9 mouse cellular contexts compared by ENCODE assay signal in the genomic region with DNA sequence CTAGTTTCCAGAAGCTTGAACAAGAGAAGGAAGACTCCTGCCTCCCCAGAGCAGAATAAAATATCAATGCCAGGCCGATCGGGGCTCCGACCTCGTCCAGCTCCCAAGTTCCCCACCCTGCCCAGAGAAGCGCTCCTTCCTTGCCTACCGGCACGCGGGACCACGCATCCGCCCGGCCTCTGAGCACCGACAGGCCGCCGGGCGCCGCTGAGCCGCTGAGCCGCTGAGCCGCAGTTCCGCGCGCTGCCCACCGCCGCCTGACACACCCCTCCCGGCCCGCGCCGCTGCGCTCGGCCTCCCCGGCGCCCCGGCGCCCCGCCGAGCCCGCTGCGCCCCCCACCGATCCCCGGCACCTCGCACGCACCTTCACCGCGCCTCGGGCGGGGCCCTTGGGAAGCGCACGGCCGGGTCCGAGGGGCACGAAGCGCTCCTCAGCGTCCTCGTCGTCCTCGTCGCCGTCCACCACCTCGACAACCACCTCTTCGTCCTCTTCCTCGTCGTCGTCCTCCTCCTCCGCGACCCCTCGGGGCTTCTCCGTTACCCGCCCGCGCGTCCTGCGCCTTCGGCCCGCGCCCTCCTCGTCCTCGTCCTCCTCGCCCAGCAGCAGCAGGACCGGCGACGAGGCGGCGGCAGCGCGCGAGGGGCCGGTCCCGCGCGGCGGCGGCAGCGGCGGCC. TPM values are rescaled to one million over a fixed set of nuclear protein-coding genes. Genes with fewer than 3 reads are reported as not detected.
DNase-seq lines count a peak whose midpoint lies in the region; ATAC-seq and TF ChIP-seq lines count a peak whose summit lies in the region.
"Had no signal": no experiment of that assay in that cellular context is flagged by ENCODE, and none has a peak within 500 bp of the region (broad histone marks: within the 10 kb centered on the region; RNA-seq: fewer than 3 reads in every experiment).

No protein-coding gene starts in this region.

- no peaks in the 10 kb centered on the region for H3K27me3 ChIP-seq in embryonic facial prominence, embryonic 11.5 days (ENCODE audit: control insufficient read depth, insufficient read depth, low read length)
- H3K27me3 ChIP-seq in heart, embryonic 13.5 days (replicated peaks) = no peaks in the 10 kb centered on the region
- no peaks in the 10 kb centered on the region for H3K27me3 ChIP-seq in kidney, postnatal 0 days (ENCODE audit: insufficient read depth, low read length)
- no peaks in the 10 kb centered on the region for H3K27me3 ChIP-seq in neural tube, embryonic 13.5 days
- no peaks in the 10 kb centered on the region for H3K27me3 ChIP-seq in thymus, adult 2 months (ENCODE audit: control insufficient read depth, insufficient read depth, low read length)
- H3K27me3 ChIP-seq: CH12.LX had no signal

- 1% methylated on average over 73 of the region's 94 CpGs for WGBS in embryonic facial prominence, embryonic 11.5 days
- under 1% methylated on average over 88 of the region's 94 CpGs for WGBS in heart, embryonic 13.5 days
- WGBS in kidney, postnatal 0 days = under 1% methylated on average over 59 of the region's 94 CpGs
- WGBS in lung, adult 2 months = 1% methylated on average over 90 of the region's 94 CpGs
- under 1% methylated on average over 70 of the region's 94 CpGs for WGBS in neural tube, embryonic 13.5 days
- whole genome bisulfite sequencing in thymus, adult 2 months = under 1% methylated on average over 82 of the region's 94 CpGs

- H3K9me3 ChIP-seq in embryonic facial prominence, embryonic 11.5 days (replicated peaks; ENCODE audit: control insufficient read depth, low read length) = no peaks in the 10 kb centered on the region
- no peaks in the 10 kb centered on the region for H3K9me3 ChIP-seq in heart, embryonic 13.5 days
- H3K9me3 ChIP-seq in kidney, postnatal 0 days (replicated peaks; ENCODE audit: low read length) = no peaks in the 10 kb centered on the region
- H3K9me3 ChIP-seq in neural tube, embryonic 13.5 days = no peaks in the 10 kb centered on the region

- TF ChIP-seq POLR2A in lung, adult 2 months (IDR thresholded peaks at IDR 0.05; ENCODE audit: borderline replicate concordance, extremely low read depth, low read depth, low read length) = no peak
- TF ChIP-seq POLR2A in thymus, adult 2 months (IDR thresholded peaks at IDR 0.05; ENCODE audit: control insufficient read depth, extremely low read depth, insufficient read depth, low read length, poor library complexity) = no peak

- 0 out of 2 replicates have a peak, but pooled peaks have one; percentile 15 for ATAC-seq in embryonic facial prominence, embryonic 11.5 days (replicated peaks; ENCODE audit: insufficient number of reproducible peaks, low FRiP score, low TSS enrichment, low read depth)
- ATAC-seq in heart, embryonic 13.5 days (ENCODE audit: extremely low read depth, insufficient number of reproducible peaks, low FRiP score, low TSS enrichment) = no peak
- peak; percentile 34 for ATAC-seq in kidney, postnatal 0 days (replicated peaks; ENCODE audit: low FRiP score, low read depth)
- ATAC-seq in neural tube, embryonic 13.5 days (ENCODE audit: low read depth) = peak; percentile 42

- peak overlapping the region; percentile 92 for H3K9ac ChIP-seq in embryonic facial prominence, embryonic 11.5 days (replicated peaks; ENCODE audit: low read length)
- peak overlapping the region; percentile 98 for H3K9ac ChIP-seq in heart, embryonic 13.5 days
- H3K9ac ChIP-seq in kidney, postnatal 0 days (ENCODE audit: low read depth, low read length) = peak overlapping the region; percentile 93
- peak overlapping the region; percentile 98 for H3K9ac ChIP-seq in neural tube, embryonic 13.5 days

- DNase-seq in layer of hippocampus, adult 11-12 months (ENCODE audit: low spot score) = peak; percentile 23
- DNase-seq in layer of hippocampus, adult 9-10 months (ENCODE audit: low spot score) = no peak
- DNase-seq in embryonic facial prominence, embryonic 11.5 days (ENCODE audit: low spot score) = peak; percentile 56
- peak; percentile 68 for DNase-seq in kidney, postnatal 0 days (ENCODE audit: low spot score)
- peak; percentile 67 for DNase-seq in lung, adult 2 months
- peak; percentile 51 for DNase-seq in thymus, adult 2 months

- H3K4me2 ChIP-seq in embryonic facial prominence, embryonic 11.5 days (ENCODE audit: low read depth, low read length) = peak overlapping the region; percentile 88
- peak overlapping the region; percentile 90 for H3K4me2 ChIP-seq in heart, embryonic 13.5 days
- peak overlapping the region; percentile 82 for H3K4me2 ChIP-seq in kidney, postnatal 0 days (ENCODE audit: low read length)
- peak overlapping the region; percentile 83 for H3K4me2 ChIP-seq in neural tube, embryonic 13.5 days

- H3K4me3 ChIP-seq in embryonic facial prominence, embryonic 11.5 days (ENCODE audit: low read depth, low read length) = peak overlapping the region; percentile 86
- H3K4me3 ChIP-seq in heart, embryonic 13.5 days = peak overlapping the region; percentile 91
- peak overlapping the region; percentile 82 for H3K4me3 ChIP-seq in kidney, postnatal 0 days (replicated peaks; ENCODE audit: low read depth, low read length)
- peak overlapping the region; percentile 84 for H3K4me3 ChIP-seq in lung, adult 2 months (replicated peaks; ENCODE audit: extremely low read depth, low read depth, low read length)
- H3K4me3 ChIP-seq in neural tube, embryonic 13.5 days = peak overlapping the region; percentile 86
- peak overlapping the region; percentile 85 for H3K4me3 ChIP-seq in thymus, adult 2 months (ENCODE audit: control insufficient read depth, insufficient read depth, low read length)

- no peaks in the 10 kb centered on the region for H3K4me1 ChIP-seq in embryonic facial prominence, embryonic 11.5 days (ENCODE audit: control insufficient read depth, insufficient read depth, low read length)
- H3K4me1 ChIP-seq in heart, embryonic 13.5 days = peaks cover 45% of the 10 kb centered on the region
- H3K4me1 ChIP-seq in kidney, postnatal 0 days (replicated peaks; ENCODE audit: insufficient read depth, low read length) = peaks cover 37% of the 10 kb centered on the region
- H3K4me1 ChIP-seq in lung, adult 2 months (ENCODE audit: control insufficient read depth, insufficient read depth, low read length) = peaks cover 2% of the 10 kb centered on the region; the same call in 1 of the 2 replicates
- H3K4me1 ChIP-seq in neural tube, embryonic 13.5 days (replicated peaks) = peaks cover 33% of the 10 kb centered on the region
- H3K4me1 ChIP-seq in thymus, adult 2 months (replicated peaks; ENCODE audit: control insufficient read depth, insufficient read depth, low read length) = peaks cover 28% of the 10 kb centered on the region

- no peaks in the 10 kb centered on the region for H3K36me3 ChIP-seq in embryonic facial prominence, embryonic 11.5 days (replicated peaks; ENCODE audit: control insufficient read depth, insufficient read depth, low read depth, low read length)
- no peaks in the 10 kb centered on the region for H3K36me3 ChIP-seq in heart, embryonic 13.5 days
- H3K36me3 ChIP-seq in kidney, postnatal 0 days (ENCODE audit: insufficient read depth, low read length) = no peaks in the 10 kb centered on the region
- no peaks in the 10 kb centered on the region for H3K36me3 ChIP-seq in neural tube, embryonic 13.5 days
- H3K36me3 ChIP-seq in thymus, adult 2 months (ENCODE audit: control insufficient read depth, insufficient read depth, low read length) = no peaks in the 10 kb centered on the region

- peak overlapping the region; percentile 91 for H3K27ac ChIP-seq in embryonic facial prominence, embryonic 11.5 days (replicated peaks; ENCODE audit: low read depth, low read length)
- peak overlapping the region; percentile 98 for H3K27ac ChIP-seq in heart, embryonic 13.5 days (replicated peaks)
- H3K27ac ChIP-seq in kidney, postnatal 0 days = peak overlapping the region; percentile 97
- H3K27ac ChIP-seq in neural tube, embryonic 13.5 days (replicated peaks) = peak overlapping the region; percentile 98
- no peak overlapping the region for H3K27ac ChIP-seq in thymus, adult 2 months (ENCODE audit: control insufficient read depth, insufficient read depth, low read length)

- TF ChIP-seq CTCF in kidney, postnatal 0 days (IDR thresholded peaks at IDR 0.05; ENCODE audit: low read depth) = no peak
- TF ChIP-seq CTCF in lung, adult 2 months (IDR thresholded peaks at IDR 0.05; ENCODE audit: insufficient read depth, low read length) = no peak
- peak; percentile 33; the same call in 1 of the 2 replicates for TF ChIP-seq CTCF in thymus, adult 2 months (IDR thresholded peaks at IDR 0.05; ENCODE audit: borderline replicate concordance, control insufficient read depth, extremely low read depth, insufficient read depth, low read length, poor library complexity)

RNA-seq across cellular contexts. Expression of gene Zfp704, which starts 0.8 kb away (rescaled TPM):
- polyA plus RNA-seq in embryonic facial prominence, embryonic 11.5 days (2014; fragmentation: Nextera tagmentation; extraction: Ambion mirVana) = 6.9 and 7.0 TPM in 2 replicates
- 6.2 and 6.5 TPM in 2 replicates for polyA plus RNA-seq in heart, embryonic 13.5 days (2015; fragmentation: Nextera tagmentation; extraction: Ambion mirVana)
- polyA plus RNA-seq in kidney, postnatal 0 days (2015; fragmentation: Nextera tagmentation; extraction: Ambion mirVana) = 7.9 and 8.6 TPM in 2 replicates
- polyA plus RNA-seq in lung, adult 2 months (2012; rRNA removed) = 8.5 and 9.7 TPM in 2 replicates
- 7.4 and 8.5 TPM in 2 replicates for polyA plus RNA-seq in neural tube, embryonic 13.5 days (2015; fragmentation: Nextera tagmentation; extraction: Ambion mirVana)
- polyA plus RNA-seq in thymus, adult 2 months (2012; rRNA removed) = 7.4 and 8.5 TPM in 2 replicates
